Mouse (Mus musculus) midbrain, embryonic 11.5 days (tissue): Measurements from ENCODE around the gene Gpc3. TPM values are rescaled to one million over a fixed set of nuclear protein-coding genes. Genes with fewer than 3 reads are reported as not detected.

ENCODE experiments used
- ATAC-seq: fragments of 200-750 bp; cut with Nextera tagmentation; 2 replicates; pipeline ENCODE4 v1.8.0; 2017; ENCODE audit warnings: moderate TSS enrichment, moderate library complexity; ENCODE audit not compliant: low FRiP score
- DNase-seq: peaks from one replicate; pipeline ENCODE4 v3.0.0; 2015; ENCODE audit warnings: low spot score; ENCODE audit errors: missing footprints
- H3K27ac ChIP-seq: fragments of 300-500 bp; sonication (generic); 2 replicates; pipeline ENCODE4 v1.5.1; 2014; ENCODE audit warnings: low read depth, low read length
- H3K27me3 ChIP-seq: fragments of 300-500 bp; sonication (generic); 2 replicates; pipeline ENCODE4 v1.6.1; 2014; ENCODE audit warnings: mild to moderate bottlenecking, low read length, moderate library complexity, mixed read lengths; ENCODE audit not compliant: control insufficient read depth, insufficient read depth
- H3K36me3 ChIP-seq: fragments of 300-500 bp; sonication (generic); 2 replicates; pipeline ENCODE4 v1.6.1; 2014; ENCODE audit warnings: mild to moderate bottlenecking, low read length, moderate library complexity, mixed read lengths; ENCODE audit not compliant: control insufficient read depth, insufficient read depth
- H3K4me1 ChIP-seq: fragments of 300-500 bp; sonication (generic); 2 replicates; pipeline ENCODE4 v1.6.1; 2014; ENCODE audit warnings: low read length; ENCODE audit not compliant: control insufficient read depth, insufficient read depth
- H3K4me2 ChIP-seq: fragments of 300-500 bp; sonication (generic); 2 replicates; pipeline ENCODE4 v1.6.1; 2014; ENCODE audit warnings: mild to moderate bottlenecking, moderate library complexity
- H3K4me3 ChIP-seq: fragments of 300-500 bp; sonication (generic); 2 replicates; pipeline ENCODE4 v1.5.1; 2014; ENCODE audit warnings: low read depth, low read length
- H3K9ac ChIP-seq: fragments of 300-500 bp; sonication (generic); 2 replicates; pipeline ENCODE4 v1.6.1; 2014; ENCODE audit warnings: low read length
- H3K9me3 ChIP-seq: fragments of 300-500 bp; sonication (generic); 2 replicates; pipeline ENCODE4 v1.6.1; 2016; ENCODE audit warnings: low read length; ENCODE audit not compliant: control insufficient read depth
- WGBS: fragments of 180-500 bp; shearing (Covaris S2); extraction: QIAGEN DNeasy Blood & Tissue Kit; methylation state at CpG from one replicate; pipeline ENCODE4 v1.1.7; 2014; 5-methylcytosine and 5-hydroxymethylcytosine counted together
- microRNA counts: library from miRNA; unstranded; fragments of <30 nt; microRNA quantifications from one replicate; lab custom pipeline; 2015
- microRNA-seq: library from miRNA; unstranded; fragments of <30 nt; microRNA quantifications from one replicate; pipeline ENCODE4, GENCODE M21; 2017
- polyA plus RNA-seq: library from polyadenylated mRNA; unstranded; fragments of >200 nt; fragmentation: Nextera tagmentation; extraction: Ambion mirVana; gene quantifications from 2 replicates; pipeline ENCODE4 v1.2.1, GENCODE M21; 2014

Gpc3 gene
- polyA plus RNA-seq, 1 experiment from 2014 or later: 225 TPM

DNA sequence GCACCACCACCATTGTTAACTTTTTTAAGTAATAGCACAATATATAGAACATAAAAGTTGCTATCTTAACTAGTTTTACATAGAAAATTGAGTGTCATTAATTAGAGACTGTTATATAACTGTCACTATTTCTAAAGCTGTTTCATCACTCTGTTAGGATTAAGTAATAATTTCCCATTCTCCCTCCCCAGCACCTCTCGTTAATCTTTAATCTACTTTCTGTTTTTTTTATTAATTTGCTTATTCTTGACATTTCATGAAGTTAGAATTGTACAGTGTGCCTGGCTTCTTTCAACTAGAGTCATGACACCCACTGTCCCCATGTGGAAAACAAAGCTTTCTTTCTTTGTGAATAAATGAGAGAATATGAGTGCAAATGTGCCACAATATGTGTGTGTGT lies 359.2 kb downstream of the Gpc3 start:
- Histone ChIP-seq H3K9ac (no peak overlapping the region), H3K4me2 (no peak overlapping the region), H3K9me3 (no peaks in the 10 kb centered on the region), H3K36me3 (no peaks in the 10 kb centered on the region), H3K4me3 (no peak overlapping the region), H3K27me3 (no peaks in the 10 kb centered on the region), H3K27ac (no peak overlapping the region), H3K4me1 (no peaks in the 10 kb centered on the region)
- WGBS: 89% methylated on average over 1 of the region's 1 CpGs
- no peak for ATAC-seq
- DNase-seq: no peak

DNA sequence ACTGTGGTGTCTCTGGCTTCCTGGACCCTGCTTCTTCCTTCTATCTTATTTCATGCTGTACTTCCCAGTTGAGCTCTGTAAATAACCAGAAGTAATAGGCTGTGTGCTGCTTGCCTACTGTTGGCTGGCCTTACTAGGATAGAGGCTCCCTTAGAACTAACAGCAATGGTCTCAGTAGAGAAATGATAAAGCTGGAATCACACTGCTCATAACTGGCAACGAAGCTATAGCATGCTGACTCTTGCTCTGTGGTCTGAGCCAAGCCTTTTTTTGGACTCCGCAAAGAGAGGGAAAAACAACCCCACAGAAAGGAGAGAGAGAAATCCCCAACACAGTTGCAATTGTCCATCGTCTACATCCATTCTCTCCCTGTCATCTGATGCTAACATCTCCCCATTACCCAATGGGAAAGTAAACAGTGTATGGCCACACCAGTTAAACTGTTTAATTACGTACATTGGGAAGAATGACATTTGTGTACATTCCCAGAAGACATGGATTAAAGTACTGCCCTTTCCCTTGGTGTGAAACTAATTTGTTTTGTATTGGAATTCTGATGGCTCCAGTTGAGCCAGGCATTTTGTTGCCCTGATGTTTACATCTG lies 368.0 kb downstream of the Gpc3 start:
- DNase-seq (no peak), ATAC-seq (no peak)
- no peak overlapping the region for H3K4me2 ChIP-seq
- H3K36me3 ChIP-seq: no peaks in the 10 kb centered on the region
- no peak overlapping the region for H3K4me3 ChIP-seq
- H3K9me3 ChIP-seq: no peaks in the 10 kb centered on the region
- WGBS: 73% methylated on average over 4 of the region's 4 CpGs
- no peaks in the 10 kb centered on the region for H3K27me3 ChIP-seq
- H3K27ac ChIP-seq: no peak overlapping the region
- no peak overlapping the region for H3K9ac ChIP-seq
- H3K4me1 ChIP-seq: no peaks in the 10 kb centered on the region

GRCm38 (mm10) chrX:52237470-52237869 lies 376.3 kb downstream of the Gpc3 start:
- no peak for ATAC-seq
- no peaks in the 10 kb centered on the region for H3K4me1 ChIP-seq
- H3K4me2 ChIP-seq: no peak overlapping the region
- H3K36me3 ChIP-seq: no peaks in the 10 kb centered on the region
- no peaks in the 10 kb centered on the region for H3K27me3 ChIP-seq
- no peaks in the 10 kb centered on the region for H3K9me3 ChIP-seq
- no peak overlapping the region for H3K9ac ChIP-seq
- 80% methylated on average over 4 of the region's 4 CpGs for WGBS
- no peak overlapping the region for H3K27ac ChIP-seq
- H3K4me3 ChIP-seq: no peak overlapping the region
- no peak for DNase-seq

GRCm38 (mm10) chrX:52231984-52232383 lies 381.8 kb downstream of the Gpc3 start:
- WGBS: 70% methylated on average over 7 of the region's 7 CpGs
- Histone ChIP-seq H3K9ac (no peak overlapping the region), H3K4me1 (no peaks in the 10 kb centered on the region), H3K4me3 (no peak overlapping the region), H3K9me3 (no peaks in the 10 kb centered on the region), H3K36me3 (no peaks in the 10 kb centered on the region), H3K27ac (no peak overlapping the region), H3K4me2 (no peak overlapping the region), H3K27me3 (no peaks in the 10 kb centered on the region)
- ATAC-seq: no peak
- no peak for DNase-seq

DNA sequence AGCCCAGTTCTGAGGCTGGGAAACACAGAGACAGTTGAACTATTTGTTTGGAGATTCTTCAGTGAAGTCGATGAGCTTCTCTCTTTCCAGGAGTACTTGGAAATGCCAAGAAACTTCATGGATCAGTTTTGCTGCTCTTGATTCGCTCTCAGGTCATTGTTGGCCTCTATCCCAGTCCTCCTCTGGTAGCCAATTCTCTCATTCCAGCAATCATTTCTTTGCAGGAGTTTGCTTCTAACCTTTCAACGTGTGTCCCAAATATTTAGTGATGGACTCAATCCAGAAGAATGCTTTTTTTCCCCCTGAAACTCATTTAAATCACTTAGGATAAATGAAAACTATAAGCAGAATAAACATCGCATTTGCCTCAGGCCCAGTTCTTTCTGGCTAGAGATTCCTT lies 383.0 kb downstream of the Gpc3 start:
- H3K9me3 ChIP-seq: no peaks in the 10 kb centered on the region
- no peak overlapping the region for H3K27ac ChIP-seq
- ATAC-seq: no peak
- WGBS: 85% methylated on average over 4 of the region's 4 CpGs
- no peaks in the 10 kb centered on the region for H3K4me1 ChIP-seq
- no peak for DNase-seq
- no peaks in the 10 kb centered on the region for H3K36me3 ChIP-seq
- no peak overlapping the region for H3K9ac ChIP-seq
- H3K4me3 ChIP-seq: no peak overlapping the region
- H3K27me3 ChIP-seq: no peaks in the 10 kb centered on the region
- no peak overlapping the region for H3K4me2 ChIP-seq

MicroRNA genes within 50 kb of the gene (microRNA counts, 519-probe panel; counts per million panel counts)
- microRNA mmu-miR-717 (lab: Ali Mortazavi, UCI): not detected

Small RNA genes lying within 50 kb of the gene (microRNA-seq; reads per million reads assigned to microRNA genes)
- gene Mir6384 (not detected), gene Mir717 (not detected)

Other genes starting within 250 kb of the Gpc3 start
- 8.6 and 9.5 TPM in 2 replicates for gene Ccdc160, start 177.2 kb upstream of the Gpc3 start, polyA plus RNA-seq